Mouse (Mus musculus) MEL (cell line): ENCODE measurements at regions not wholly inside any gene's neighbourhood (a gene's known extent, or its start where the extent isn't known, plus 50 kb on each side); places are given as distances from the start of the nearest gene placed in this dataset.

Experiments
- DNase-seq: peaks from one replicate; pipeline ENCODE4 v3.0.0; 2011; ENCODE audit warnings: low read depth, low spot score
- H3K27ac ChIP-seq: 2 replicates; pipeline ENCODE4 v1.5.1; 2012; ENCODE audit warnings: low read depth, mild to moderate bottlenecking, control low read depth, low read length, moderate library complexity; ENCODE audit not compliant: control insufficient read depth
- H3K27me3 ChIP-seq, 2 experiments: fragments of 150-350 bp in 1 of 2; sonication (generic) in 1 of 2; 2 replicates each; pipeline ENCODE4 v1.6.1; 2012; ENCODE audit warnings: low read length in 2 of 2, mild to moderate bottlenecking in 2 of 2, improper control_type of control experiment in 1 of 2, moderate library complexity in 1 of 2; ENCODE audit not compliant: insufficient read depth in 2 of 2, control insufficient read depth in 1 of 2
- H3K36me3 ChIP-seq, 2 experiments: 2 replicates each; pipeline ENCODE4 v1.6.1; 2012 to 2014; ENCODE audit warnings: low read length in 2 of 2, improper control_type of control experiment in 1 of 2, inconsistent platforms in 1 of 2, mild to moderate bottlenecking in 1 of 2; ENCODE audit not compliant: insufficient read depth in 2 of 2, control insufficient read depth in 1 of 2
- H3K4me1 ChIP-seq, 2 experiments: fragments of 150-350 bp in 1 of 2; sonication (generic) in 1 of 2; 2 replicates each; pipeline ENCODE4 v1.6.1; 2012; ENCODE audit warnings: low read length in 2 of 2, improper control_type of control experiment in 1 of 2, mild to moderate bottlenecking in 1 of 2; ENCODE audit not compliant: insufficient read depth in 2 of 2, control insufficient read depth in 1 of 2
- H3K4me3 ChIP-seq, 2 experiments: fragments of 150-350 bp in 1 of 2; sonication (generic) in 1 of 2; 2 replicates each; pipeline ENCODE4 v1.5.1; 2012; ENCODE audit warnings: low read depth in 2 of 2, low read length in 2 of 2, mild to moderate bottlenecking in 2 of 2, moderate library complexity in 2 of 2, control low read depth in 1 of 2, improper control_type of control experiment in 1 of 2; ENCODE audit not compliant: control insufficient read depth in 1 of 2, insufficient read depth in 1 of 2
- H3K79me2 ChIP-seq: 2 replicates; pipeline ENCODE4 v1.6.1; 2012; ENCODE audit warnings: mild to moderate bottlenecking, low read length, moderate library complexity; ENCODE audit not compliant: control insufficient read depth, poor library complexity, insufficient read depth
- H3K9ac ChIP-seq: 2 replicates; pipeline ENCODE4 v1.6.1; 2012; ENCODE audit warnings: low read depth, mild to moderate bottlenecking, control low read depth, low read length, moderate library complexity; ENCODE audit not compliant: control insufficient read depth, poor library complexity, severe bottlenecking
- H3K9me3 ChIP-seq: fragments of 150-350 bp; sonication (generic); replicated peaks from 2 replicates; pipeline ENCODE4 v1.6.1; 2012; ENCODE audit warnings: mild to moderate bottlenecking, low read length, improper control_type of control experiment, moderate library complexity; ENCODE audit not compliant: insufficient read depth
- BHLHE40 ChIP-seq: IDR thresholded peaks from 2 replicates; pipeline ENCODE4 v1.6.1; 2012; ENCODE audit warnings: low read depth, mild to moderate bottlenecking, inconsistent platforms, low read length, improper control_type of control experiment, borderline replicate concordance
- CHD1 ChIP-seq: IDR thresholded peaks from 2 replicates; pipeline ENCODE4 v1.6.1; 2012; ENCODE audit warnings: low read depth, mild to moderate bottlenecking, inconsistent platforms, low read length, improper control_type of control experiment
- CHD2 ChIP-seq: IDR thresholded peaks from 2 replicates; pipeline ENCODE4 v1.6.1; 2011; ENCODE audit warnings: low read length, improper control_type of control experiment
- CTCF ChIP-seq, 3 experiments: IDR thresholded peaks in 2 of 3; conservative IDR thresholded peaks in 1 of 3; 2 replicates each; pipeline ENCODE4 v1.5.1; 2011 to 2012; ENCODE audit warnings: low read length in 3 of 3, low read depth in 2 of 3, mild to moderate bottlenecking in 2 of 3, improper control_type of control experiment in 1 of 3, inconsistent platforms in 1 of 3, mixed read lengths in 1 of 3, moderate library complexity in 1 of 3; ENCODE audit not compliant: control insufficient read depth in 1 of 3, insufficient read depth in 1 of 3, poor library complexity in 1 of 3, severe bottlenecking in 1 of 3
- E2F4 ChIP-seq: IDR thresholded peaks from 2 replicates; pipeline ENCODE4 v1.6.1; 2011; ENCODE audit warnings: low read depth, low read length, improper control_type of control experiment, borderline replicate concordance
- ELF1 ChIP-seq: IDR thresholded peaks from 2 replicates; pipeline ENCODE4 v1.6.1; 2014; ENCODE audit warnings: low read depth, mild to moderate bottlenecking, inconsistent platforms, low read length, improper control_type of control experiment, moderate library complexity
- GABPA ChIP-seq: IDR thresholded peaks from 2 replicates; pipeline ENCODE4 v1.6.1; 2012; ENCODE audit warnings: low read depth, mild to moderate bottlenecking, inconsistent platforms, low read length, improper control_type of control experiment, moderate library complexity
- GATA1 ChIP-seq: IDR thresholded peaks from 2 replicates; pipeline ENCODE4 v1.6.1; 2011; ENCODE audit warnings: low read depth, low read length, improper control_type of control experiment
- HCFC1 ChIP-seq: IDR thresholded peaks from 2 replicates; pipeline ENCODE4 v1.6.1; 2012; ENCODE audit warnings: low read depth, mild to moderate bottlenecking, inconsistent platforms, low read length, improper control_type of control experiment, moderate library complexity
- JUND ChIP-seq: IDR thresholded peaks from 2 replicates; pipeline ENCODE4 v1.6.1; 2011; ENCODE audit warnings: low read depth, mild to moderate bottlenecking, improper control_type of control experiment, low read length
- KAT2A ChIP-seq: conservative IDR thresholded peaks from 2 replicates; pipeline ENCODE4 v1.6.1; 2012; ENCODE audit warnings: low read depth, low read length, improper control_type of control experiment, inconsistent platforms
- MAFK ChIP-seq: IDR thresholded peaks from 2 replicates; pipeline ENCODE4 v1.6.1; 2011; ENCODE audit warnings: low read depth, mild to moderate bottlenecking, low read length, improper control_type of control experiment, borderline replicate concordance
- MAX ChIP-seq: IDR thresholded peaks from 2 replicates; pipeline ENCODE4 v1.6.1; 2011; ENCODE audit warnings: low read length, improper control_type of control experiment
- MAZ ChIP-seq: IDR thresholded peaks from 2 replicates; pipeline ENCODE4 v1.6.1; 2012; ENCODE audit warnings: low read depth, mild to moderate bottlenecking, inconsistent platforms, low read length, improper control_type of control experiment
- MYB ChIP-seq: IDR thresholded peaks from 2 replicates; pipeline ENCODE4 v1.6.1; 2011; ENCODE audit warnings: mild to moderate bottlenecking, low read depth, low read length, improper control_type of control experiment
- NELFE ChIP-seq: IDR thresholded peaks from 2 replicates; pipeline ENCODE4 v1.6.1; 2011; ENCODE audit warnings: low read depth, low read length, improper control_type of control experiment
- NRF1 ChIP-seq: IDR thresholded peaks from 2 replicates; pipeline ENCODE4 v1.6.1; 2014; ENCODE audit warnings: low read depth, mild to moderate bottlenecking, inconsistent platforms, low read length, improper control_type of control experiment, moderate library complexity; ENCODE audit not compliant: poor library complexity, insufficient read depth, severe bottlenecking
- POLR2A ChIP-seq, 2 experiments: IDR thresholded peaks; 2 replicates each; pipeline ENCODE4 v1.6.1; 2011 to 2012; ENCODE audit warnings: low read length in 2 of 2, mild to moderate bottlenecking in 2 of 2, control low read depth in 1 of 2, improper control_type of control experiment in 1 of 2, low read depth in 1 of 2, moderate library complexity in 1 of 2; ENCODE audit not compliant: control insufficient read depth in 1 of 2, insufficient read depth in 1 of 2, poor library complexity in 1 of 2
- POLR2AphosphoS5 ChIP-seq: IDR thresholded peaks from 2 replicates; pipeline ENCODE4 v1.6.1; 2012; ENCODE audit warnings: low read depth, borderline replicate concordance, mild to moderate bottlenecking, inconsistent platforms, low read length, moderate library complexity, mixed read lengths
- RCOR1 ChIP-seq: IDR thresholded peaks from 2 replicates; pipeline ENCODE4 v1.6.1; 2012; ENCODE audit warnings: low read depth, mild to moderate bottlenecking, inconsistent platforms, low read length, improper control_type of control experiment
- TAL1 ChIP-seq: IDR thresholded peaks from 2 replicates; pipeline ENCODE4 v1.6.1; 2012; ENCODE audit warnings: mild to moderate bottlenecking, inconsistent platforms, low read length, moderate library complexity, mixed read lengths
- TBP ChIP-seq: IDR thresholded peaks from 2 replicates; pipeline ENCODE4 v1.8.0; 2011; ENCODE audit warnings: low read depth, low read length, improper control_type of control experiment
- TCF12 ChIP-seq: IDR thresholded peaks from 2 replicates; pipeline ENCODE4 v1.6.1; 2014; ENCODE audit warnings: low read depth, mild to moderate bottlenecking, inconsistent platforms, low read length, improper control_type of control experiment, moderate library complexity
- UBTF ChIP-seq: IDR thresholded peaks from 2 replicates; pipeline ENCODE4 v1.6.1; 2012; ENCODE audit warnings: low read depth, mild to moderate bottlenecking, inconsistent platforms, low read length, improper control_type of control experiment, moderate library complexity, borderline replicate concordance; ENCODE audit not compliant: insufficient read depth
- USF1 ChIP-seq: IDR thresholded peaks from 2 replicates; pipeline ENCODE4 v1.6.1; 2014; ENCODE audit warnings: low read depth, mild to moderate bottlenecking, inconsistent platforms, low read length, improper control_type of control experiment, moderate library complexity
- USF2 ChIP-seq, 2 experiments: IDR thresholded peaks; 2 replicates each; pipeline ENCODE4 v1.6.1; 2011 to 2012; ENCODE audit warnings: improper control_type of control experiment in 2 of 2, low read length in 2 of 2, borderline replicate concordance in 1 of 2, inconsistent platforms in 1 of 2, low read depth in 1 of 2, mild to moderate bottlenecking in 1 of 2; ENCODE audit not compliant: insufficient read depth in 1 of 2
- ZKSCAN1 ChIP-seq: IDR thresholded peaks from 2 replicates; pipeline ENCODE4 v1.6.1; 2012; ENCODE audit warnings: low read depth, mild to moderate bottlenecking, inconsistent platforms, low read length, improper control_type of control experiment, moderate library complexity
- ZMIZ1 ChIP-seq: IDR thresholded peaks from 2 replicates; pipeline ENCODE4 v1.6.1; 2012; ENCODE audit warnings: low read depth, mild to moderate bottlenecking, inconsistent platforms, low read length, improper control_type of control experiment, moderate library complexity

GRCm38 (mm10) chr1:185120416-185120815, 83.5 kb upstream of the Rab3gap2 start:
- Histone ChIP-seq H3K27me3 (no peaks in the 10 kb centered on the region), H3K4me3 (no peak overlapping the region), H3K4me1 (no peaks in the 10 kb centered on the region), H3K79me2 (no peaks in the 10 kb centered on the region), H3K36me3 (no peaks in the 10 kb centered on the region), H3K9me3 (no peaks in the 10 kb centered on the region), H3K9ac (no peak overlapping the region), H3K27ac (no peak overlapping the region)
- DNase-seq: no peak
- no peak for TF ChIP-seq NELFE
- no peak for TF ChIP-seq MAX
- TF ChIP-seq E2F4: no peak
- TF ChIP-seq GABPA: no peak
- TF ChIP-seq ZKSCAN1: no peak
- no peak for TF ChIP-seq BHLHE40
- no peak for TF ChIP-seq TAL1
- no peak for TF ChIP-seq MAZ
- TF ChIP-seq CTCF (IDR thresholded peaks at IDR 0.05 in 2 of 3, conservative IDR thresholded peaks at IDR 0.05 in 1 of 3; ENCODE audit: control insufficient read depth in 1 of 3, insufficient read depth in 1 of 3, low read depth in 2 of 3, low read length in 3 of 3, poor library complexity in 1 of 3, severe bottlenecking in 1 of 3): no peak
- no peak for TF ChIP-seq CHD1
- no peak for TF ChIP-seq GATA1
- no peak for TF ChIP-seq NRF1

GRCm38 (mm10) chr1:185117711-185118110, 86.2 kb upstream of the Rab3gap2 start:
- Histone ChIP-seq H3K9me3 (no peaks in the 10 kb centered on the region), H3K4me3 (no peak overlapping the region), H3K27me3 (no peaks in the 10 kb centered on the region; a peak in 1 of 4 replicates), H3K27ac (no peak overlapping the region), H3K9ac (no peak overlapping the region), H3K79me2 (no peaks in the 10 kb centered on the region), H3K4me1 (no peaks in the 10 kb centered on the region), H3K36me3 (no peaks in the 10 kb centered on the region)
- no peak for DNase-seq
- TF ChIP-seq JUND: no peak
- TF ChIP-seq HCFC1: no peak
- no peak for TF ChIP-seq POLR2A (IDR thresholded peaks at IDR 0.05; ENCODE audit: control insufficient read depth in 1 of 2, insufficient read depth in 1 of 2, low read depth in 1 of 2, low read length in 2 of 2, poor library complexity in 1 of 2)
- no peak for TF ChIP-seq TCF12
- TF ChIP-seq USF1: no peak
- TF ChIP-seq TAL1: no peak
- no peak for TF ChIP-seq CHD2
- no peak for TF ChIP-seq MAFK
- no peak for TF ChIP-seq ZMIZ1
- no peak for TF ChIP-seq BHLHE40
- TF ChIP-seq MYB: no peak
- TF ChIP-seq RCOR1: no peak
- TF ChIP-seq GABPA: no peak
- no peak for TF ChIP-seq KAT2A
- TF ChIP-seq UBTF: no peak
- no peak for TF ChIP-seq POLR2AphosphoS5
- no peak for TF ChIP-seq USF2 (IDR thresholded peaks at IDR 0.05; ENCODE audit: borderline replicate concordance in 1 of 2, insufficient read depth in 1 of 2, low read depth in 1 of 2, low read length in 2 of 2)
- TF ChIP-seq ELF1: no peak
- TF ChIP-seq TBP: no peak
